Mouse (Mus musculus): ENCODE data around the gene Ssh2.
"Not testable (repeated sequence)": the region's sequence is repeated elsewhere in the genome, so short reads cannot be mapped to it uniquely, and the experiment has no call there.

Gene Ssh2

GRCm38 (mm10) chr11:77235267-77235666 is 19.2 kb downstream of the Ssh2 start:
- no peak for DNase-seq

DNA sequence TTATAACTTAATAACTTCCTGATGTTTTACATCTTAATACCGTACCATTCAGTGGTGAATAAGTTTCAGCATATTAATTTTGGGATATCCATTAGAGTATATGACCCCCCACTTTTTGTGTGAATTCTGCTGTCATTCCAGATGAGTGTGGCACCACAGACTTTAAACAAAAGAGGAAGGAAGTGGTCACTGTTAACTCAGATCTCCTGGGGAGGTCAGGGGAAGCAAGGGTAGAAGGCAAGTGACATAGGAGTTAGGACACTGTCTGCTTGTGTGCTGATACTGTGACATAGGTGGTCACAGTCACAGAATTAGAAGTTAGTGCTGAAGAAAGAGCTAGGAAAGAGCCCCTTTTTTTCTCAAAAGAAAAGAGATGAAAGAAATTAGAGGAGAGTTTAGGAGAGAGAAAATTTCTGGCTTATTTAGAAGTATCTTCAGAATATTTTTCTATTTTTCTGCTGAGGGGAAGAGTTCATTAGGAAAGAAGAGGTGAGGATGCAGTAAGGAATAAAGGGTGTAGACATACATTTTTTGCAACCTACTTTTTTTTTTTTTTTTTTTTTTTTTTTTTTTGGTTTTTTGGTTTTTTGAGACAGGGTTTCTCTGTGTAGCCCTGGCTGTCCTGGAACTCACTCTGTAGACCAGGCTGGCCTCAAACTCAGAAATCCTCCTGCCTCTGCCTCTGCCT is 23.7 kb downstream of the Ssh2 start:
- DNase-seq: no peak

GRCm38 (mm10) chr11:77240466-77241246 is 24.6 kb downstream of the Ssh2 start:
- no peak for DNase-seq

DNA sequence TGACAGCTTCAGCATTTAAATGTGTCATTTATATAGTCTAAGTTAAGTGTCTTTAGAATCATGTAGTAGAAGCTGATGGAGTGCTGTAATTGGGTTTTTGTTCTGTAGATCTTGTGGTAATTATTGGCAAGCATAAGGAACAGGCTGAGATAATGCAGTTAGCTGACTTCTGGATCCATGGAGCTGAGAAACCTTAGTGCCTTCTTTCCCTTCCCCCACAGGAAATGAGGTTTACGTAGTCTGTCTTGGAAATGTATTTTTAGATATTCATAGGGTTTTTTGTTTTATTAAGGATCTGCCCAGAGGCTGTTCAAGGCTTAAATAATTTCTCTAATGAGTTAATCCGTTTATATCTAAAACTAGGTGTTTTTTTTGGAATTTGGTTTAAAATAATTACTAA is 26.8 kb downstream of the Ssh2 start:
- no peak for DNase-seq

DNA sequence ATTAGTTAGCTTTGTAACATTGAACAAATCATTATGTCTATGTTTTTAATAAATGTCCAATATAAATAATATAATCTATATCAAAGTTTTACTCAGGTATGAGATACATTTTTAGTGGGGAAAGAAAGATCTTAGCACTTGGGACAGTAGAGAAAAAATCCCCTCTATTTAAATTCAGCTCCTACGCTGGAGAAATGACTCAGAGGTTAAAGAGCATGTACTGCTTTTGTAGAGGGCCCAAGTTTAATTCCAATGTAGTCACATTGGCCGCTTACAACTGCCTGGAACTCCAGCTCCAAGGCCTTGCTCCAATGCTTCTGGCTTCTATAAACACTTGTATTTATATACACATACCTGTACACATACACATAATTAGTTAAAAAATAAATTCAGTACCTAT is 36.7 kb downstream of the Ssh2 start:
- DNase-seq: no peak

DNA sequence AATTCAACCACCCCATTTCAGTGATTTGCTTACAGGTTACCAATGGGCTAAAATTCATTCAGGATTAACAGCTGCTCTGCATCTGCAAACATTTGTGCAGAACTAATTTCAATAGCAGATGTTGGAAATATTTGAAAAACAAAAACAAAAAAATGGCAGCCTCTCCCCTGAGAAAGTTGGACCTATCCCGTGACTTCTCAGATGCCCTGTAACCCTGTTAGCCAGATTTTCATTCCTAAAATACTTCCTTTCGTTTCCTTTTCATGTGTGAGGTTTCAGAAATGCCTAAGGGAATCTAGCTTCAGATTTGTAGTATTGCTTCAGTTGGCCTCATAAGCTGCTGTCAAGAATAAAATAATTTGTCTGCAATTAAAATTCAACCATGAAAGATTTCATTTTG is 43.4 kb downstream of the Ssh2 start:
- DNase-seq: no peak

- no peak for DNase-seq
Observed at GRCm38 (mm10) chr11:77267401-77267800, 51.3 kb downstream of the Ssh2 start.

DNA sequence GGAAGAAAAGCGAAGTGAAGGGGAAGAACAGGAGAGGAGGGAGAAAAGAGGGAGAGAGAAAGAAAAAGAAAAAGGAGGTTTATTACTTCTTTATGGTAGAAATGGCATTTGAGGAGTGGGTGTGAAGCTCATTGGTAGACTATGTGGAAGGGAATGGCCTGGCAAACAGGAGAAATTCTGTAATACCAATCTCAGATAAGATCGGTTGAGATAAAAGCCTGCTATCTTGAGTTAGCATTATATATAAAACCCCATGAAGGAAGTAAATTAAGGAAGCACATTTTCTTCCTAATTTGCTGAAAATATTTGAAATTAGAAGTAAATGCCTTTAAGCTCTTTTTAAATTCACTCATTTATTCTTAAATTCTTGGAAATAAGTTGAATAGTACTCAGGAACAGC is 59.9 kb downstream of the Ssh2 start:
- DNase-seq: no peak

GRCm38 (mm10) chr11:77278538-77278937 is 62.5 kb downstream of the Ssh2 start:
- DNase-seq: not testable (repeated sequence)

DNA sequence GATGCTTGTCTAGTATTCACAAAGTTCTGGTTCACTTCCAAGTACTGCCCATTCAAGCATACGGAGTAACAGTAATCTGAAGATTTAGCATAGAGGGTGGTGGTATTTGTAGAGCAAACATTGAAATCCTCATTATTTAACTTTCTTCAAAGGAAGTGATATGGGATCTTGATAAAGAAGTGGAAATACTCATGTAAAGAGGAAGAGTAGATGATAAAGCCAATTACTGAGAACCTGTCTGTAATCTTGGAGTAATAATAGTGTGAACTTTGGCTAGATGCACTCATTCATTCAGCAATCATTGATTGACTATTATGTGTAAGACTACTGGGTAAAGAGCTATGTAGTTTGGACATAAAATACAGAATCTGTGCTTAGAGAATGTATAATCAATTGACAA is 64.1 kb downstream of the Ssh2 start:
- no peak for DNase-seq

GRCm38 (mm10) chr11:77291447-77291846 is 75.4 kb downstream of the Ssh2 start:
- DNase-seq: no peak

DNA sequence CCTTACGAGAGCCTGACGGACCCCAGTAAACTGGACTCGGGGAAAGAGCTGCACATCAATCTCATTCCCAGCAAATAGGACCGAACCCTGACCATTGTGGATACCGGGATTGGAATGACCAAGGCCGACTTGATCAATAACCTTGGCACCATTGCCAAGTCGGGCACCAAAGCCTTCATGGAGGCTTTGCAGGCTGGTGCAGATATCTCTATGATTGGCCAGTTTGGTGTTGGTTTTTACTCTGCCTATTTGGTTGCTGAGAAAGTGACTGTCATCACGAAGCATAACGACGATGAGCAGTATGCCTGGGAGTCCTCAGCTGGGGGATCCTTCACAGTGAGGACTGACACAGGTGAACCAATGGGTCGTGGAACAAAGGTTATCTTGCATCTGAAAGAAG is 77.6 kb downstream of the Ssh2 start:
- not testable (repeated sequence) for DNase-seq

- no peak for DNase-seq
Observed at GRCm38 (mm10) chr11:77297246-77297645, 81.2 kb downstream of the Ssh2 start.

GRCm38 (mm10) chr11:77307205-77307604 is 91.1 kb downstream of the Ssh2 start:
- no peak for DNase-seq

- peak; percentile 32 for DNase-seq
Observed at GRCm38 (mm10) chr11:77308533-77308932, 92.4 kb downstream of the Ssh2 start.

- DNase-seq: no peak
Observed at GRCm38 (mm10) chr11:77317721-77318477, 101.8 kb downstream of the Ssh2 start.

DNA sequence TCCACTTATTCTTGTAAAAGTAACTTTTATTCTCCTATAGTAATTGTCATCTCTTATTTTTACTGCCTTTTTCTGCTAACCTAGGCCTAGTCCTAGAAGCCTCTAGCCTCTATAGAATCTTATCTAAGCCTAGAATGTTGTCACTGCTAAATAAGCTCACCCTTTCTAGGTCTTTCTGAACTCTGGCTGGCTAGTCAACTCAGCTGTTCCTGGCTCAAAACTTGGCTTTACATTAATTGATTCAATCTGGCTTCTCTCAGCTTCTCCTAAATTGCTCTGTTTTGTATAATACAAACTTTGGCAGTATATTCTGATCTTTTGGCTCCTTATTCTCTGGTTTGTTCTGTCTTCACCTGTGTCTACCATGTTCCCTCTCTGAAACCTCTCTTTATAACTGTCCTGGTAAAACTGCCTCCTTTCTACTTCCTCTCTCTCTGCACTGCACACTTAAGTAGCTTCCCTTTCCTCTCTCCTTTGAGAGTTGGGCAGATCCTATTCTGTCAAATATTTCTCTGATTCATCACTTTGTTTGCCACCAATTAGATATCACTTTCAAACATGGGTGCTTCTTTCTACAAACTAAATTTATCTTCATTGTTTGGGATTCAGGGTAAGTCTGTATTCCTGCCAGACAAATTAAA is 102.5 kb downstream of the Ssh2 start:
- no peak for DNase-seq

DNA sequence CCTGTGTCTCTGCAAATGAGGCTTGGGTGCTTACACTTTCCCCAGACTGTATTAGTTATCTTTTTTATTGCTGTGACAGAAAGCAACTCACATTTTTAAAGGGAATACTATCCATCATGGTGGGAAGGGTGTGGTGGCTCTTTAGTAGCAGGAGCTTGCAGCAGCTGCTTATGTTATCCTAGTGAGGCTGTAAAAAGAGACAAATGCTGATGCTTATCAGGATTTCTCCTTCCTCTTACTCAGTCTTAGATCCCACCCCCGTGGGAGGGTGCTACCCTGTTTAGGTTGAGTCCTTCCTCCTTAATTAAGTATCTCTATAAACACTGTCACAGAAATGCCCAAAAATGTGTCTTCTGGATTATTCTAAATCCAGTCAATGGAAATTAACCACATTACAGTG is 105.1 kb downstream of the Ssh2 start:
- no peak for DNase-seq

DNA sequence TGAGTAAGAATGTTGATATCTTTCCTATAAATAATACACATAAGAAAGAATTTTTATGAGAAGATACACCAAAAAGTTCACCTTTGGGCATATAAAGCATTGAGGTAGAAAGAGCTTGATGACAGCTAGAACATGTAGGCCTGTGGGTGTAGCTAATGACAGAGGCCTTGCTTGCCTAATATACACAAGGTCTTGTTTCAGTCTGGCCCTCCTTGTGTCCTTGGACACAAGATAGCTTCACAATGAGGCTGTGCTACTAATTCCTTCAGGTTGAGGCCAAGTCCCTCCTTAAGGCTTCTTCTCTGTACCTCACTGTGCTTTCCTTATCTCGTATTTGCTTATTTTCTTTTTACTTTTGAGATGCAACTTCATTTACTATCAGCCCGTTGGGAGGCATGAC is 114.4 kb downstream of the Ssh2 start:
- no peak for DNase-seq

DNA sequence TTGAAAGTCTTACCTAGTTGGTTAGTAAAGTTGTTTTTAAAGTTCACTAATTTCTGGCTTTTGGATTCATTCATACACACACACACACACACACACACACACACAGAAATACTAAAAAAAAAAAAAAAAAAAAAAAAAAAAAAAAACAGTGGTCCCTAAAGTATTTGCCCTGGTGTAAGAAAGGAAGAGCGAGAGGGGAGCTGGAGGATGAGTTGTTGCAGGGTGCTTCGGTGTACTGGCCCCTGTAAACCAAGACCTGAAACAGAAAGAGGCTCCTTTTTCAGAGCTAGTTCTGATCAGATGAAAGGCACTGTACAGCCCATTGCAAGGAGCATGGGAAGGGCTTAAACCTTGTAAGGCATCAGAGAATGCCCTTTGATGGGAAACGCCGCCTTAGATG is 131.2 kb downstream of the Ssh2 start:
- DNase-seq: no peak

DNA sequence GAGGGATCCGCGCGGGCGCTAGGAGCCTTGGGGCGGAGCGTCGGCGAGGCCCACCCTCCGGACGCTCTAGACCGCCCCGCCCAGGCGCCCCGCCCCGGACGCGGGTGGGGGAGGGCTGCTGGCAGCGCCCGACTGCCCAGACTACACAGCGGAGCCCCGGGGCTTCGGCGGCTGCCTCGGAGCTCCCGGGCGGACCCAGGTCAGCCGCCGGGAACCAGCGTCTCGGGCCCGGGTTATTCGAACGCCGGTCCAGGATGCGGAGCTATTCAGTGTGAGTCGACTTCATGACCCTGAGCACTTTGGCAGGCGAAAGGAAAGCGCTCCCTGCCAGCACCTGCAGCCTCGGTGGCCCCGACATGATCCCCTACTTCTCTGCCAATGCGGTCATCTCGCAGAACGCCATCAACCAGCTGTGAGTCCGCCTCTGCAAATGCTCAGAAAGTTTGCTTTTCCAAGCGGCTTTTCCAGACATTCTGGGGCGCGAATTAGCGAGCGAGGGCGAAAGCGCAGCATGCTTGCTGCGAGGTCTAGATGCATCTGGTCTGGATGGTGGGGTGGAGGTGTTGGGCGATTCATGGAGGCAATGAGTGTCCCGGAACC is 132.2 kb downstream of the Ssh2 start:
- DNase-seq: peak; percentile 97

GRCm38 (mm10) chr11:77348985-77349384 is 132.9 kb downstream of the Ssh2 start:
- DNase-seq: no peak

GRCm38 (mm10) chr11:77349698-77350097 is 133.6 kb downstream of the Ssh2 start:
- DNase-seq: no peak

All from thymus, postnatal 4 days (tissue).